Mouse (Mus musculus) subcutaneous adipose tissue, adult 2 months (tissue): Measurements from ENCODE around the gene Stkld1. TPM values are rescaled to one million over a fixed set of nuclear protein-coding genes. Genes with fewer than 3 reads are reported as not detected.

Experiments
- polyA plus RNA-seq: library from polyadenylated mRNA; depleted of rRNA; stranded (reverse); fragments of >200 nt; gene quantifications from 2 replicates; pipeline ENCODE4 v1.2.3, GENCODE M21; 2012; ENCODE audit warnings: low replicate concordance; rRNA removed

Stkld1 gene
- 0.30 and 0.46 TPM in 2 replicates for polyA plus RNA-seq

GRCm38 (mm10) chr2:26933304-26934055 is at the start of gene Stkld1, which contains the start of gene Surf4:
Stkld1 (plus strand) TSS chr2:26934047.
Surf4 (minus strand) TSS chr2:26933928.

DNA sequence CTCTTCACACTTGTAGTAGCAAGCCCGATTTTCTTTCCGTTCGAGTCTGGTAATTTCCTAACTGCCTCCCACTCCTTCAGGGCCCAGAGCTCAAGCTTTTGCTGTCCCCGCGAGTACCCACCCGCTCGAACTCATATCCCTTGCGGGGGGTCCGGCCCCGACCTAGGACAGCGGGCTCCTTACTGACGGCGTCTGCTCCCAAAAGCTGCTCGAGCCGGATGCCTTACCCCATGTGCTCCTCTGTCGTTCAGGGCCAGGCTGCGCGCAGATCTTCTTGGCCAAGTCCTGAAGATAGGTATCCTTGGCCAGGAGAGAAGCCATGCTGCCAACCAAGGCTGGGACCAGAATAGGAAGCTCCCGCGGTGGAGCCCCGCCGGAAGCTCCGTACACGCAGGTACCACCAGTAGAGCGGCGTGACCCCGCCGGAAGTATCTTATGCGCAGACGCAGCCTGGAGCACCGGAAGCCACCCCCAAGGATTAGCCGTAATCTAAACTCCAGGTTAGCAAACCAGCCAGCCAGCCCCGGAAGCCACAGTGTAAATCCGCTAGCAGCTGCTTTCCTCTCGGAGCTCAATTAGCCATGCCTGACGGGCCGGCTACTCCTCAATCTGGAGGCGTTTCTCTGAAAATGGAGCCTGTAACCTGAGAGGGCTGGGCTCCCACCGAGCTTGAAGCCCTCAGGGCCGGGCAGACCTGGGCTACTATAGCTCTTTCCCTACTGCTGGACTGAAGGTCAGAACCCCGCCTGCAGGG is 31.2 kb upstream of the Stkld1 start, which contains the start of gene Surf6:
Gene Surf6, minus strand, starts transcription at position 413 of the 754 bp plus-strand sequence.

GRCm38 (mm10) chr2:26910124-26910993 is 23.5 kb upstream of the Stkld1 start, which contains the start of the genes Med22 and Rpl7a:
Med22 (minus strand) TSS chr2:26910677.
Rpl7a (plus strand) TSS chr2:26910764.

DNA sequence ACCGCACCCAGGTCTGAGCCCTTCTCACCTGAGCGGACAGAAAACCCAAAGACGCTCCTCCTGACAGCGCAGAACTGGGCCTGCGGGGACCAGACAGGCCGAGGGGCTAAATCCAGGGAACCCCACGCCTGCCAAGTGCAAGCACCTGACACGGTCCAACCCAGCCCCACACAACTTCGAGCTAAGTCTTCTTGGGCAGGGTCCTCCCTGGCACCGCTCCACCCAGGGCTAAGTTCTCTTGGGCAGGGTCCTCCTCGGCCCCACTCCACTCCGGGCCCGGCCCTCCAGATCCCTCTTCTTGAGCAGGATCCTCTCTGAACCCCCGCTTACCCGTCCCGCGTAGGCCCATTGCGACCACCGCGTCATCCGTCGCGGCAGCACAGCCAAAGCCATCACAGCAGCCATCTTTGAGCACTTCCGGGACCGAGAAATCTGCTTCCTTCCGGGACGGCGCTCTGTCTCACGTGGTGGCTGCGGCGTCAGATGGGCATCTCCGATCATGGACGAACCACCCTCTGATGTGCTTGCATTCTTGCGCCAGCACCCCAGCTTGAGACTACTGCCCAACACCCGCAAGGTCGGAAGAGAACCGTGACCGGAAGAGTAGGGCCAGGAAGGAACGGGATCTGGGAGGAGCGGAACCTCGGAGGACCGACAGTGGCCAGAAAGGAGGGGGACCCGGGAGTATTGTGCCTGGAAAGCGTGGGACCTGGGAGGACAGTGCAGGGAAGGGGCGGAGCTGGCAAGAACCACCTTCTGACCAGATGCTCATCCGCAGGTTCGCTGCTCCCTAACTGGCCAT is 17.7 kb upstream of the Stkld1 start, which contains the start of the genes Surf2 and Surf1:
Gene Surf2, plus strand, starts transcription at position 441 of the 802 bp plus-strand sequence.
Gene Surf1, minus strand, starts transcription at position 604 of the 802 bp plus-strand sequence.

GRCm38 (mm10) chr2:26963923-26964723 is 30.3 kb downstream of the Stkld1 start, which contains the start of gene Rexo4:
Rexo4 (minus strand) TSS chr2:26964386.

DNA sequence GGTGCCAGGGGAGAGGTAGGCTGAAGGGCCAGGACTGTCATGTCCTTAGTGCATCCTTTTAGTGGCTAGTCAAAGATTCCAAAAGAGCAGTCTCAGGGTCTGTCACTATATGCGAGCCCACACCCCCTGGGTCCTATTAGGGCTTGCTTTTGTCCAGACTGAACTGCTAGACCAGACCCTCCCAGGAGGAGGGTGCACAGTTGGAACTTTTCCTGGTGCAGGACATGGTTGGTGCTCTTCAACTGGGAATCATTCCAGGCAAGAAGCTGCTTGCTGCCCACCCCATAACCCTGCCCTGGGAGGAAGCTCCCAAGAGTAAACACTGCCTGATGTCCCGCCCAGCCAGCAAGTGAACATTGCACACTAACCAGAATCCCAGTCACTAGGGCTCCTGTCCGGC is 39.3 kb downstream of the Stkld1 start, which contains the start of gene Adamts13:
Gene Adamts13, plus strand, starts transcription at position 301 of the 400 bp plus-strand sequence.

Other genes with a start within 250 kb of the Stkld1 start
- gene Abo, start 69.1 kb upstream of the Stkld1 start, polyA plus RNA-seq, result not detected in 2 replicates
- gene Surf6, start 31.2 kb upstream of the Stkld1 start, polyA plus RNA-seq, result 9.1 and 13.7 TPM in 2 replicates
- gene Med22, start 23.4 kb upstream of the Stkld1 start, polyA plus RNA-seq, result 45.2 and 57.1 TPM in 2 replicates
- gene Rpl7a, start 23.3 kb upstream of the Stkld1 start, polyA plus RNA-seq, result 643 and 1,211 TPM in 2 replicates
- gene Surf2, start 17.7 kb upstream of the Stkld1 start, polyA plus RNA-seq, result 30.7 and 39.1 TPM in 2 replicates
- 62.4 and 65.8 TPM in 2 replicates for gene Surf1, start 17.5 kb upstream of the Stkld1 start, polyA plus RNA-seq
- gene Surf4, start 119 bp upstream of the Stkld1 start, polyA plus RNA-seq, result 277 and 296 TPM in 2 replicates
- gene Rexo4, start 30.3 kb downstream of the Stkld1 start, polyA plus RNA-seq, result 17.8 and 35.4 TPM in 2 replicates
- gene Adamts13, start 39.4 kb downstream of the Stkld1 start, polyA plus RNA-seq, result 0.06 TPM in 1 of 2 replicates, not detected in the other
- gene Cacfd1, start 75.9 kb downstream of the Stkld1 start, polyA plus RNA-seq, result 40.7 and 73.8 TPM in 2 replicates
- 2.8 and 8.1 TPM in 2 replicates for gene Slc2a6, start 94.0 kb downstream of the Stkld1 start, polyA plus RNA-seq
- 0.19 TPM in 1 of 2 replicates, not detected in the other for gene Mymk, start 138.1 kb downstream of the Stkld1 start, polyA plus RNA-seq
- 3.9 and 8.9 TPM in 2 replicates for gene Adamtsl2, start 145.3 kb downstream of the Stkld1 start, polyA plus RNA-seq
- gene Fam163b, start 208.4 kb downstream of the Stkld1 start, polyA plus RNA-seq, result 0.10 and 0.48 TPM in 2 replicates
- 0.68 TPM in 1 of 2 replicates, not detected in the other for gene Dbh, start 231.2 kb downstream of the Stkld1 start, polyA plus RNA-seq